Mouse (Mus musculus) embryonic facial prominence, embryonic 11.5 days (tissue): ENCODE measurements at regions not wholly inside any gene's neighbourhood (a gene's known extent, or its start where the extent isn't known, plus 50 kb on each side); places are given as distances from the start of the nearest gene placed in this dataset.

Source experiments
- ATAC-seq: fragments of 200-750 bp; cut with Nextera tagmentation; replicated peaks from 2 replicates; pipeline ENCODE4 v1.8.0; 2017; ENCODE audit warnings: low read depth; ENCODE audit not compliant: insufficient number of reproducible peaks, low FRiP score, low TSS enrichment
- DNase-seq: peaks from one replicate; pipeline ENCODE4 v3.0.0-alpha.2; 2015; ENCODE audit warnings: low spot score
- H3K27ac ChIP-seq: fragments of 300-500 bp; sonication (generic); replicated peaks from 2 replicates; pipeline ENCODE4 v1.5.1; 2014; ENCODE audit warnings: mild to moderate bottlenecking, low read depth, low read length, control low read depth
- H3K27me3 ChIP-seq: fragments of 300-500 bp; sonication (generic); 2 replicates; pipeline ENCODE4 v1.6.1; 2014; ENCODE audit warnings: mild to moderate bottlenecking, low read length, moderate library complexity, mixed read lengths; ENCODE audit not compliant: control insufficient read depth, insufficient read depth
- H3K36me3 ChIP-seq: fragments of 300-500 bp; sonication (generic); replicated peaks from 2 replicates; pipeline ENCODE4 v1.6.1; 2014; ENCODE audit warnings: low read depth, mild to moderate bottlenecking, low read length, moderate library complexity, mixed read lengths; ENCODE audit not compliant: control insufficient read depth, insufficient read depth
- H3K4me1 ChIP-seq: fragments of 300-500 bp; sonication (generic); 2 replicates; pipeline ENCODE4 v1.6.1; 2014; ENCODE audit warnings: low read length, mixed read lengths; ENCODE audit not compliant: control insufficient read depth, insufficient read depth
- H3K4me2 ChIP-seq: fragments of 300-500 bp; sonication (generic); 2 replicates; pipeline ENCODE4 v1.6.1; 2014; ENCODE audit warnings: low read depth, mild to moderate bottlenecking, control low read depth, low read length, moderate library complexity
- H3K4me3 ChIP-seq: fragments of 300-500 bp; sonication (generic); 2 replicates; pipeline ENCODE4 v1.5.1; 2014; ENCODE audit warnings: low read depth, low read length, control low read depth
- H3K9ac ChIP-seq: fragments of 300-500 bp; sonication (generic); replicated peaks from 2 replicates; pipeline ENCODE4 v1.6.1; 2014; ENCODE audit warnings: mild to moderate bottlenecking, control low read depth, low read length
- H3K9me3 ChIP-seq: fragments of 300-500 bp; sonication (generic); replicated peaks from 2 replicates; pipeline ENCODE4 v1.6.1; 2016; ENCODE audit warnings: mild to moderate bottlenecking, low read length, inconsistent platforms, mixed read lengths; ENCODE audit not compliant: control insufficient read depth
- WGBS: fragments of 180-500 bp; shearing (Covaris S2); extraction: QIAGEN DNeasy Blood & Tissue Kit; methylation state at CpG from one replicate; pipeline ENCODE4 v1.1.7; 2014; 5-methylcytosine and 5-hydroxymethylcytosine counted together

DNA sequence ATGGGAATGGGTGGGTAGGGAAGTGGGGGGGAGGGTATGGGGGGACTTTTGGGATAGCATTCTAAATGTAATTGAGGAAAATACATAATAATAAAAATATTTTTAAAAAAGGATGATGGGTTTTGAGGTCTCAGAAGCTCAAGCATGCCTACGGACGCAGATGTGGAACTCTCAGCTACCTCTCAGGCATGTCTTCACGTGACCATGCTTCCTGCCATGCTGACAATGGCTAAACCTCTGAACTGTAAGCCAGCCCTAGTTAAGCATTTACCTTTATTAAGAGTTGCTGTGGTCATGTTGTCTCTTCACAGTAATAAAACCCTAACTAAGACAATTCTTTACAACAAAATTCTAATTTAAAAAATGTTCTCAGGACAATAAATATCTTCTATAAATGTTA lies 80.0 kb downstream of the Tex36 start:
- H3K4me3 ChIP-seq = no peak overlapping the region
- H3K4me1 ChIP-seq = no peaks in the 10 kb centered on the region
- no peaks in the 10 kb centered on the region for H3K27me3 ChIP-seq
- WGBS = 85% methylated on average over 3 of the region's 3 CpGs
- H3K4me2 ChIP-seq = no peak overlapping the region
- H3K36me3 ChIP-seq = no peaks in the 10 kb centered on the region
- no peaks in the 10 kb centered on the region for H3K9me3 ChIP-seq
- H3K9ac ChIP-seq = no peak overlapping the region
- DNase-seq (no peak), ATAC-seq (no peak)
- H3K27ac ChIP-seq = no peak overlapping the region

DNA sequence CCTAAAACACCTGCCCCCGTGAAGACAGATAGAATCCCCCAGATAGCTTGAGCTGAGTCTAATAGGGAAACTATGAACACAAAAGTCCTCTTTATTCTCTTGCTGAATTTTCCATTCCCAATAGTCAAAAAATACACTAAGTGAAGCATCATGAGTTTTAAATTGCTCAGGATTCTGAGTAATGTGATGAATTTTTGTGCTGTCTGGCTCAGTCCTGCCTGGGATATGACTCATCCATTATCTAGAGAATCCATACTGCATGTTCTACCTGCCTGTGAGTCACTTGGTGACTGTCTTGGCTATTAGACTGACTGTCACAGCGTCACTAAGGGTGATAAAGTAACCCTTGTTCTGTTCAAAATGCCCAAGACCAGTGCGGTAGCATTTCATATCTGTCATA lies 83.0 kb downstream of the Tex36 start:
- Histone ChIP-seq H3K36me3 (no peaks in the 10 kb centered on the region), H3K9me3 (no peaks in the 10 kb centered on the region), H3K4me3 (no peak overlapping the region), H3K27me3 (no peaks in the 10 kb centered on the region), H3K27ac (no peak overlapping the region), H3K4me1 (no peaks in the 10 kb centered on the region), H3K9ac (no peak overlapping the region), H3K4me2 (no peak overlapping the region)
- ATAC-seq (no peak), DNase-seq (no peak)
- 85% methylated on average over 3 of the region's 3 CpGs for WGBS

DNA sequence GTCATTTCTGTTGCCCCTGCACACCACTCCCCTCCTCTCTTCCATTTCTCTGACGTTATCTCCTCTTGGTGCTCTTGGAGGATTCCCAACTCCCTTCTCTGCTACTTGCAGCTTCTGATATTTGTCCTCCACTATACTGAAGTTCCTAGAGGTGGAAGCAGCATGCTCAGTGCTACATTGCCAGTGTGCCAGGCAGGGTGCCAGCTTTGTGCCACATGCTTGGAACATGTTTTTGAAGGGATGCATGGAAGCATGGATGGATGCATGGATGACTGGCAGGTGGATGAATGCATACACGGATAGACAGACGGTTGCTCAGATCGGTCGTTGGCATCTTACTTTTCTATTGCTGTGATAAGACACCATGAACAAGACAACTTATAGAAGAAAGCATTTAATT lies 84.4 kb downstream of the Tex36 start:
- no peak for DNase-seq
- Histone ChIP-seq H3K27ac (no peak overlapping the region), H3K4me2 (no peak overlapping the region), H3K27me3 (no peaks in the 10 kb centered on the region), H3K9ac (no peak overlapping the region), H3K9me3 (no peaks in the 10 kb centered on the region), H3K4me1 (no peaks in the 10 kb centered on the region), H3K4me3 (no peak overlapping the region), H3K36me3 (no peaks in the 10 kb centered on the region)
- no peak for ATAC-seq
- WGBS = 88% methylated on average over 5 of the region's 5 CpGs

DNA sequence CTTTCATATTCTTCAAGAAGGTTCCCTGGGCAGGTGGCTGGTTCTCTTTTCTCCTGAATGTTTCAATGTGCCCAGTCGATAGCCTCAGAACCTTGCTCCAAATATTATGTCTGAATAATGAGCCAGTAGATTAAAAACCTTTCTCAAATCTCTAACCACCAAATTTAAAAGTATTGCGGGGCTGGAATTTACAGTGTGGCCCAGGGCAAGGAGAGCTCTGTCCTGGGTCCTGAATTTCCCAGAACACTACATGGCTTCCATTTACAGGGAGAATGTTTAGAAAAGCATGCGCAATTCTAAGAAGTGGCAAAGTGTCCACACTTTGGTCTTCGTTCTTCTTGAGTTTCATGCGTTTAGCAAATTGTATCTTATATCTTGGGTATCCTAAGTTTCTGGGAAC lies 91.0 kb downstream of the Tex36 start:
- H3K9ac ChIP-seq = no peak overlapping the region
- WGBS = 56% methylated on average over 5 of the region's 5 CpGs
- peak; percentile 77 for DNase-seq
- no peak overlapping the region for H3K4me3 ChIP-seq
- H3K36me3 ChIP-seq = no peaks in the 10 kb centered on the region
- H3K27ac ChIP-seq = no peak overlapping the region
- no peaks in the 10 kb centered on the region for H3K9me3 ChIP-seq
- no peak for ATAC-seq
- H3K27me3 ChIP-seq = no peaks in the 10 kb centered on the region
- H3K4me1 ChIP-seq = no peaks in the 10 kb centered on the region
- H3K4me2 ChIP-seq = no peak overlapping the region

DNA sequence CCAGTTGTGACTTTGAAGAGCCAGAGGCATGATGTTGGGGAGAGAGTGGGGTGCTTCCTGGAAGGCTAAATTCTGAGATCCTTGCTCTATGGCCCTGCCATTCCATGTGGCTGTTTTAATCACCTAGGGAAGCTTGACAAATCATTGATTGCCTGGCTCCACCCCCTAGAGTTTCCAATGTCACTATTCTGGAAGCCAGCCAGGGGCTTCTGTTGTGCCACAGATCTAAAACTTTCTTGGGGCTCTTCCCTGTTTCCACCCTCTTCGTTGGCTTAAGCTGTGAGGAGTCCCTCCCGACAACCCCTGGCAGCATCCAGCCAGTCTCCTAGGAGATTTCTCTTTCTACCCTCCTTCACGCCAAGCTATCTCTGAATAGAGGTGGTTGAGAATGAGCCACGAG lies 92.5 kb downstream of the Tex36 start:
- no peak overlapping the region for H3K4me3 ChIP-seq
- ATAC-seq (no peak), DNase-seq (no peak)
- H3K4me2 ChIP-seq = no peak overlapping the region
- no peaks in the 10 kb centered on the region for H3K27me3 ChIP-seq
- 44% methylated on average over 4 of the region's 4 CpGs for WGBS
- H3K9ac ChIP-seq = no peak overlapping the region
- H3K9me3 ChIP-seq = no peaks in the 10 kb centered on the region
- no peaks in the 10 kb centered on the region for H3K4me1 ChIP-seq
- no peak overlapping the region for H3K27ac ChIP-seq
- H3K36me3 ChIP-seq = no peaks in the 10 kb centered on the region

DNA sequence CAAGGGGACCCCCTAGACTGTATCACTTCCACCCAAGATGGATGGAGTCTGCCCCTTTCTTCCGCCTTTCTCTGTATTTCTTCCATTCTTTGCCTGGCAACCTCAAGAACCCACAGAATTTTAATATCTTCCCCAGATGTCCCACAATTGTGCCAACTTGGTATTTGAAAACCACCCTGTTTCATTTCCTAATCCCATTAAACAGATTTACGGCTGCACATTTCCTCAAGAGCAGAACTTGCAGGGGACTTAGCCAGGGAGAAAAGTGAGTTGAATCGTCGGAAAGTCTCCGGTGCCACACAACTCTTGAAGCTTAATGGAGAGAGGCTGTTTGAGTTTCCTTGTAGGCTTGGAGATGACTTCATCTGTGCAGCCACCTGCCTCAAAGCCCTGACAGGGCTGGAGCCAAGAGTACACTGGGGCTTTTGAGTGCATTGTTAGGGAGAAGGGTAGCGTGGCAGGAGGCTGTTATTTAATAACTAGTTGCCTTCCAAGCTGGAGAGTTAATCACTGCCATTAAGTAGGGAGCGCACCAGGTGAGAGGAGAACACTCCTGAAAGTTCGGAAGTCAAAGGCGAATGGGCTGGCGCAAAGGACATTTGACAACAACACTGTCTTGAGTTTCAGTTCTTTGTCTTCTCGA lies 93.5 kb downstream of the Tex36 start:
- H3K4me1 ChIP-seq = no peaks in the 10 kb centered on the region
- no peak overlapping the region for H3K27ac ChIP-seq
- WGBS = 77% methylated on average over 11 of the region's 11 CpGs
- no peak overlapping the region for H3K4me2 ChIP-seq
- no peak overlapping the region for H3K4me3 ChIP-seq
- H3K9me3 ChIP-seq = no peaks in the 10 kb centered on the region
- no peak overlapping the region for H3K9ac ChIP-seq
- H3K36me3 ChIP-seq = no peaks in the 10 kb centered on the region
- DNase-seq = no peak
- H3K27me3 ChIP-seq = no peaks in the 10 kb centered on the region
- ATAC-seq = no peak

DNA sequence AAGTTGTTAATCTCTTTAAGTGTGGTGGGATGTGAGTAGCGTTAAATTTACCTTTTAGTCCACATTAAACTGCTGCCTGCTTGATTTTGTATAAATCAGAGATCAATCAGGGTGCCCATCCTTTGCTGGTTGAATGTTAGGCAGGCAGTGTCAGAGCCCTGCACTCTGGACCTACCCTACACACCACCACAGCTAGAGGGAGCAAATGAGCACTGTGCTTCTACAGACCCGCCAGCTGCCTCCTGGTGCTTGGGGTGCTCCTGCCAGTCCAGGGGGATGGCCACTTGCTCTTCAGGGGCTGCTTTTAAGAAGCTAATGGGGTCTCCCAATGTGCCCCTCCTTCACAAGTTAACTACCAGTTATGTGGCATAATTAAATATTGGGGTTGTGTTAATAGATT lies 96.3 kb downstream of the Tex36 start:
- Histone ChIP-seq H3K4me3 (no peak overlapping the region), H3K4me1 (no peaks in the 10 kb centered on the region), H3K27ac (no peak overlapping the region), H3K4me2 (no peak overlapping the region), H3K9me3 (no peaks in the 10 kb centered on the region), H3K9ac (no peak overlapping the region), H3K27me3 (no peaks in the 10 kb centered on the region), H3K36me3 (no peaks in the 10 kb centered on the region)
- WGBS = 94% methylated on average over 2 of the region's 2 CpGs
- DNase-seq (no peak), ATAC-seq (no peak)

DNA sequence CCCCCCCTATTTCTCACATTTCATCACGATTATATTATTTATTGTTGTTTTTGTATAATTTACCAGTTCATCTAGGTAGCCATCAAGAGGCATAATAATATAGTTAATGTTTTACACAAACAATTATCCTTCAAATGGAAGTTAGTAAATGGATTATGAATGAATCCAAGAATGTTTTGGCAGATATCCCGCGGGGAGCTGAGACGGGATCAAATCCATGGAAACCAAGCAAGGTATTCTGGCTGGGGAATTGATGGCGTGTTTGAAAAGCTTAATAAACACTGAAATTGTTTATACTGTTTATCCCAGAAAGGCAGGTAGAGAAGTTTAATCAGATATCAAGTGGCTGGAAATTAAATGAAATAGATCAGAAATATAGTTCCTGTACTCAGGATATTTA lies 98.0 kb downstream of the Tex36 start:
- 91% methylated on average over 5 of the region's 5 CpGs for WGBS
- no peaks in the 10 kb centered on the region for H3K4me1 ChIP-seq
- no peak overlapping the region for H3K4me3 ChIP-seq
- no peaks in the 10 kb centered on the region for H3K9me3 ChIP-seq
- no peak overlapping the region for H3K9ac ChIP-seq
- no peaks in the 10 kb centered on the region for H3K36me3 ChIP-seq
- no peak overlapping the region for H3K27ac ChIP-seq
- DNase-seq = no peak
- no peak for ATAC-seq
- no peak overlapping the region for H3K4me2 ChIP-seq
- H3K27me3 ChIP-seq = no peaks in the 10 kb centered on the region
